ENCODE assay signal across 9 mouse cellular contexts in genomic region chr16:23984760-23985466, GRCm38 (mm10). TPM values are rescaled to one million over a fixed set of nuclear protein-coding genes. Genes with fewer than 3 reads are reported as not detected.
DNase-seq lines count a peak whose midpoint lies in the region; ATAC-seq lines count a peak whose summit lies in the region.
"Had no signal": no experiment of that assay in that cellular context is flagged by ENCODE, and none has a peak within 500 bp of the region (broad histone marks: within the 10 kb centered on the region; RNA-seq: fewer than 3 reads in every experiment).

No protein-coding gene starts in this region.

- peak overlapping the region; percentile 39 for H3K9ac ChIP-seq in embryonic facial prominence, embryonic 15.5 days
- 0 out of 2 replicates have a peak overlapping the region, but pooled peaks have one; percentile 1 for H3K9ac ChIP-seq in limb, embryonic 11.5 days (ENCODE audit: low read length)
- no peak overlapping the region for H3K9ac ChIP-seq in midbrain, embryonic 11.5 days (ENCODE audit: low read length)
- H3K9ac ChIP-seq in stomach, embryonic 15.5 days, result no peak overlapping the region

- no peaks in the 10 kb centered on the region for H3K36me3 ChIP-seq in embryonic facial prominence, embryonic 15.5 days
- H3K36me3 ChIP-seq in limb, embryonic 11.5 days (ENCODE audit: control insufficient read depth, insufficient read depth, low read length), result no peaks in the 10 kb centered on the region
- H3K36me3 ChIP-seq in midbrain, embryonic 11.5 days (ENCODE audit: control insufficient read depth, insufficient read depth, low read length), result no peaks in the 10 kb centered on the region
- H3K36me3 ChIP-seq in stomach, embryonic 15.5 days, result no peaks in the 10 kb centered on the region

- peak; percentile 72 to 93 for DNase-seq in adrenal gland, adult (ENCODE audit: inconsistent age in 2 of 2, low spot score in 1 of 2)
- DNase-seq in adrenal gland, adult 8-10 months, result no peak
- peak; percentile 67 for DNase-seq in adrenal gland, postnatal 14 days
- DNase-seq in heart, postnatal 4 days, result peak; percentile 50
- peak; percentile 45 for DNase-seq in limb, embryonic 11.5 days (ENCODE audit: low spot score)
- peak; percentile 94 for DNase-seq in midbrain, embryonic 11.5 days (ENCODE audit: low spot score, missing footprints)

- WGBS in embryonic facial prominence, embryonic 15.5 days, result 1% methylated on average over 22 of the region's 22 CpGs
- under 1% methylated on average over 22 of the region's 22 CpGs for WGBS in limb, embryonic 11.5 days
- WGBS in midbrain, embryonic 11.5 days, result 2% methylated on average over 22 of the region's 22 CpGs
- under 1% methylated on average over 22 of the region's 22 CpGs for WGBS in stomach, embryonic 15.5 days

- H3K4me1 ChIP-seq in embryonic facial prominence, embryonic 15.5 days, result peaks cover 65% of the 10 kb centered on the region
- H3K4me1 ChIP-seq in limb, embryonic 11.5 days (ENCODE audit: control insufficient read depth, insufficient read depth, low read length), result peaks cover 16% of the 10 kb centered on the region; the same call in 1 of the 2 replicates
- peaks cover 29% of the 10 kb centered on the region for H3K4me1 ChIP-seq in midbrain, embryonic 11.5 days (ENCODE audit: control insufficient read depth, insufficient read depth, low read length)
- H3K4me1 ChIP-seq in stomach, embryonic 15.5 days, result peaks cover 19% of the 10 kb centered on the region

- peak overlapping the region; percentile 78 for H3K4me3 ChIP-seq in embryonic facial prominence, embryonic 15.5 days (replicated peaks)
- H3K4me3 ChIP-seq in limb, embryonic 11.5 days (ENCODE audit: low read depth, low read length), result peak overlapping the region; percentile 31
- peak overlapping the region; percentile 22 for H3K4me3 ChIP-seq in midbrain, embryonic 11.5 days (ENCODE audit: low read depth, low read length)
- H3K4me3 ChIP-seq in stomach, embryonic 15.5 days (replicated peaks), result peak overlapping the region; percentile 37

- H3K27ac ChIP-seq in embryonic facial prominence, embryonic 15.5 days (replicated peaks), result peak overlapping the region; percentile 69
- no peak overlapping the region for H3K27ac ChIP-seq in limb, embryonic 11.5 days (replicated peaks; ENCODE audit: low read depth, low read length)
- H3K27ac ChIP-seq in midbrain, embryonic 11.5 days (ENCODE audit: low read depth, low read length), result no peak overlapping the region
- peak overlapping the region; percentile 1; the same call in 1 of the 2 replicates for H3K27ac ChIP-seq in stomach, embryonic 15.5 days

- peaks cover 6% of the 10 kb centered on the region; the same call in 1 of the 2 replicates for H3K27me3 ChIP-seq in embryonic facial prominence, embryonic 15.5 days
- H3K27me3 ChIP-seq in limb, embryonic 11.5 days (ENCODE audit: control insufficient read depth, insufficient read depth, low read length), result peaks cover 27% of the 10 kb centered on the region
- peaks cover 46% of the 10 kb centered on the region for H3K27me3 ChIP-seq in midbrain, embryonic 11.5 days (ENCODE audit: control insufficient read depth, insufficient read depth, low read length)
- H3K27me3 ChIP-seq in stomach, embryonic 15.5 days (replicated peaks), result no peaks in the 10 kb centered on the region

- peak overlapping the region; percentile 96 for H3K4me2 ChIP-seq in embryonic facial prominence, embryonic 15.5 days (replicated peaks)
- H3K4me2 ChIP-seq in limb, embryonic 11.5 days (ENCODE audit: low read depth, severe bottlenecking), result peak overlapping the region; percentile 65
- peak overlapping the region; percentile 50 for H3K4me2 ChIP-seq in midbrain, embryonic 11.5 days
- peak overlapping the region; percentile 85 for H3K4me2 ChIP-seq in stomach, embryonic 15.5 days

- H3K9me3 ChIP-seq in embryonic facial prominence, embryonic 15.5 days (replicated peaks), result no peaks in the 10 kb centered on the region
- no peaks in the 10 kb centered on the region for H3K9me3 ChIP-seq in limb, embryonic 11.5 days (ENCODE audit: control insufficient read depth, low read length)
- no peaks in the 10 kb centered on the region for H3K9me3 ChIP-seq in midbrain, embryonic 11.5 days (ENCODE audit: control insufficient read depth, low read length)
- H3K9me3 ChIP-seq in stomach, embryonic 15.5 days, result no peaks in the 10 kb centered on the region

- ATAC-seq in embryonic facial prominence, embryonic 15.5 days (ENCODE audit: insufficient number of reproducible peaks, low FRiP score, low TSS enrichment, low read depth), result no peak
- ATAC-seq in limb, embryonic 11.5 days (ENCODE audit: insufficient number of reproducible peaks, low FRiP score, low TSS enrichment, low read depth), result no peak
- no peak for ATAC-seq in midbrain, embryonic 11.5 days (ENCODE audit: low FRiP score)
- no peak; the same call in 1 of the 2 replicates for ATAC-seq in stomach, embryonic 15.5 days (ENCODE audit: insufficient read depth, low FRiP score, low read depth)

RNA-seq across cellular contexts. Expression of gene Gm37419, which starts 3.4 kb away (rescaled TPM):
- not detected for total RNA-seq in adrenal gland, adult 8-10 months (2022)
- total RNA-seq in adrenal gland, postnatal 14 days (2021), result not detected in 2 replicates
- polyA plus RNA-seq in embryonic facial prominence, embryonic 15.5 days (2015; fragmentation: Nextera tagmentation; extraction: Ambion mirVana), result not detected in 2 replicates
- total RNA-seq in heart, postnatal 4 days (2021), result not detected
- polyA plus RNA-seq in limb, embryonic 11.5 days (2014; fragmentation: Nextera tagmentation; extraction: Ambion mirVana), result not detected in 2 replicates
- polyA plus RNA-seq in midbrain, embryonic 11.5 days (2014; fragmentation: Nextera tagmentation; extraction: Ambion mirVana), result not detected in 2 replicates
- polyA plus RNA-seq in stomach, embryonic 15.5 days (2015; fragmentation: Nextera tagmentation; extraction: Ambion mirVana), result not detected in 2 replicates
- total RNA-seq: layer of hippocampus, adult 8-10 months had no signal

RNA-seq across cellular contexts. Expression of gene Bcl6, which starts 3.7 kb away (rescaled TPM):
- 10 to 100 TPM; 11.5 to 65.2 (median 59.2) TPM for total RNA-seq in adrenal gland, adult 8-10 months (2022)
- total RNA-seq in adrenal gland, postnatal 14 days (2021), result 48.4 and 72.0 TPM in 2 replicates
- 3.0 and 3.4 TPM in 2 replicates for polyA plus RNA-seq in embryonic facial prominence, embryonic 15.5 days (2015; fragmentation: Nextera tagmentation; extraction: Ambion mirVana)
- 1 to 10 TPM; 1.5 TPM for total RNA-seq in heart, postnatal 4 days (2021)
- polyA plus RNA-seq in limb, embryonic 11.5 days (2014; fragmentation: Nextera tagmentation; extraction: Ambion mirVana), result 0.23 and 0.24 TPM in 2 replicates
- 0.11 TPM in 1 of 2 replicates, not detected in the other for polyA plus RNA-seq in midbrain, embryonic 11.5 days (2014; fragmentation: Nextera tagmentation; extraction: Ambion mirVana)
- polyA plus RNA-seq in stomach, embryonic 15.5 days (2015; fragmentation: Nextera tagmentation; extraction: Ambion mirVana), result 1.3 and 1.4 TPM in 2 replicates

RNA-seq across cellular contexts. Expression of gene Rtp2, which starts 52.7 kb away (rescaled TPM):
- not detected for total RNA-seq in adrenal gland, adult 8-10 months (2022)
- total RNA-seq in adrenal gland, postnatal 14 days (2021), result not detected in 2 replicates
- polyA plus RNA-seq in embryonic facial prominence, embryonic 15.5 days (2015; fragmentation: Nextera tagmentation; extraction: Ambion mirVana), result 4.4 and 5.9 TPM in 2 replicates
- total RNA-seq in heart, postnatal 4 days (2021), result not detected
- not detected in 2 replicates for polyA plus RNA-seq in limb, embryonic 11.5 days (2014; fragmentation: Nextera tagmentation; extraction: Ambion mirVana)
- polyA plus RNA-seq in midbrain, embryonic 11.5 days (2014; fragmentation: Nextera tagmentation; extraction: Ambion mirVana), result not detected in 2 replicates
- polyA plus RNA-seq in stomach, embryonic 15.5 days (2015; fragmentation: Nextera tagmentation; extraction: Ambion mirVana), result not detected in 2 replicates

Comparison
In these comparisons a context has a peak if more than half of its experiments do, and no peak if none do; other contexts are left out.
1. H3K27ac ChIP-seq: peak in embryonic facial prominence, embryonic 15.5 days (single experiment) and stomach, embryonic 15.5 days (single experiment); none in limb, embryonic 11.5 days (single experiment) and midbrain, embryonic 11.5 days (single experiment).
2. H3K4me3 ChIP-seq: peak in every context shown above with its lines; median percentile 78 in embryonic facial prominence, embryonic 15.5 days; 37 in stomach, embryonic 15.5 days; 31 in limb, embryonic 11.5 days; 22 in midbrain, embryonic 11.5 days.
3. H3K9ac ChIP-seq: peak in embryonic facial prominence, embryonic 15.5 days (single experiment) and limb, embryonic 11.5 days (single experiment); none in midbrain, embryonic 11.5 days (single experiment) and stomach, embryonic 15.5 days (single experiment).
4. Peak in every context shown above with its lines, with median percentiles within 50 percentile points of each other: H3K4me2 ChIP-seq.